Mouse (Mus musculus) urinary bladder, postnatal 25 days (tissue): ENCODE results near the gene Tex52.
"Not testable (repeated sequence)": the region's sequence is repeated elsewhere in the genome, so short reads cannot be mapped to it uniquely, and the experiment has no call there.

Source experiments
- DNase-seq: peaks from one replicate; pipeline ENCODE4 v3.0.0; 2022; ENCODE audit warnings: low spot score

Gene Tex52

GRCm38 (mm10) chr6:128380594-128381167 lies 5.4 kb downstream of the Tex52 start:
- not testable (repeated sequence) for DNase-seq

GRCm38 (mm10) chr6:128381254-128381653 lies 6.0 kb downstream of the Tex52 start:
- DNase-seq = no peak

GRCm38 (mm10) chr6:128383752-128384151 lies 8.5 kb downstream of the Tex52 start:
- DNase-seq = no peak

- DNase-seq = no peak
Measured at GRCm38 (mm10) chr6:128385026-128385425, 9.8 kb downstream of the Tex52 start.

- no peak for DNase-seq
Measured at GRCm38 (mm10) chr6:128389185-128389584, 13.9 kb downstream of the Tex52 start.

- no peak for DNase-seq
Measured at GRCm38 (mm10) chr6:128390683-128391082, 15.4 kb downstream of the Tex52 start.

GRCm38 (mm10) chr6:128397574-128398261 lies 22.5 kb downstream of the Tex52 start:
- no peak for DNase-seq

- DNase-seq = no peak
Measured at GRCm38 (mm10) chr6:128398996-128399395, 23.7 kb downstream of the Tex52 start, which contains the start of gene Nrip2. Gene Nrip2 (plus strand): TSS chr6:128399296.

GRCm38 (mm10) chr6:128399421-128400185 lies 24.3 kb downstream of the Tex52 start:
- DNase-seq = no peak

- no peak for DNase-seq
Measured at GRCm38 (mm10) chr6:128404708-128405107, 29.5 kb downstream of the Tex52 start.

GRCm38 (mm10) chr6:128408544-128409125 lies 33.4 kb downstream of the Tex52 start:
- no peak for DNase-seq

- no peak for DNase-seq
Measured at GRCm38 (mm10) chr6:128410305-128410704, 35.0 kb downstream of the Tex52 start.

- DNase-seq = peak; percentile 79
Measured at GRCm38 (mm10) chr6:128411115-128411514, 35.9 kb downstream of the Tex52 start.

GRCm38 (mm10) chr6:128416169-128416568 lies 40.9 kb downstream of the Tex52 start:
- no peak for DNase-seq

- DNase-seq = no peak
Measured at GRCm38 (mm10) chr6:128418076-128418475, 42.8 kb downstream of the Tex52 start.

- DNase-seq = no peak
Measured at GRCm38 (mm10) chr6:128421036-128421435, 45.8 kb downstream of the Tex52 start.

GRCm38 (mm10) chr6:128421480-128421879 lies 46.2 kb downstream of the Tex52 start:
- no peak for DNase-seq

GRCm38 (mm10) chr6:128423496-128424268 lies 48.4 kb downstream of the Tex52 start:
- no peak for DNase-seq

- peak; percentile 93 for DNase-seq
Measured at GRCm38 (mm10) chr6:128424269-128425019, 49.2 kb downstream of the Tex52 start, which contains the start of gene Itfg2. Gene Itfg2 (minus strand): TSS chr6:128424931.

GRCm38 (mm10) chr6:128425046-128425445 lies 49.8 kb downstream of the Tex52 start:
- no peak for DNase-seq

GRCm38 (mm10) chr6:128427571-128427970 lies 52.3 kb downstream of the Tex52 start:
- DNase-seq = no peak
